Mouse (Mus musculus): ENCODE results near the gene Cers3. TPM values are rescaled to one million over a fixed set of nuclear protein-coding genes. Genes with fewer than 3 reads are reported as not detected.

Gene Cers3
- total and polyA plus RNA-seq, 3 experiments = 0.04 TPM; not detected in 2

DNA sequence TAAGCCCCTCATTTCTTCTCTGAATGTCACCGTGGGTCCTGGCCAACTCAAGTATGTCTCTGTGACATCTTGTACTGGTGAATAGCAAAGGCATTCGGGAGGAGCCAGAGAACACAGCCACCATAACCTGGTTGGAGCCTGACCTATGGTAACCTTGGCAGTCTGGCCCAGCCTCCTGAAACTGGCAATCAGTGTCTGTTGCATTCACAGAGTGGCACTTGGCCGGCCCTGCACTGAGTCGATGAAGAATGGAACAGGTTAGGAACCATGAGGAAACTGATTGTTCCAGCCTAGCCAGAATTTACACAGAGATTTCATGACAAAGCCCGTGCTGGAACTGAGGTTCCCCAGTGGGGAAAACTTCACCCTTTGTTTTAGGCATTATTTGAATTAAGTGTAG lies 57.5 kb downstream of the Cers3 start:
- Histone ChIP-seq H3K36me3 (ENCODE audit: control insufficient read depth in 1 of 2, insufficient read depth in 2 of 2, low read length in 2 of 2) (no peaks in the 10 kb centered on the region), H3K9ac (ENCODE audit: control insufficient read depth, low read depth, low read length, poor library complexity, severe bottlenecking) (no peak overlapping the region), H3K27me3 (ENCODE audit: control insufficient read depth in 1 of 2, insufficient read depth in 2 of 2, low read length in 2 of 2) (no peaks in the 10 kb centered on the region; a peak in 1 of 4 replicates), H3K79me2 (ENCODE audit: control insufficient read depth, insufficient read depth, low read length, poor library complexity) (no peaks in the 10 kb centered on the region), H3K4me1 (ENCODE audit: control insufficient read depth in 1 of 2, insufficient read depth in 2 of 2, low read length in 2 of 2) (no peaks in the 10 kb centered on the region), H3K4me3 (ENCODE audit: control insufficient read depth in 1 of 2, insufficient read depth in 1 of 2, low read depth in 2 of 2, low read length in 2 of 2) (no peak overlapping the region), H3K27ac (ENCODE audit: control insufficient read depth, low read depth, low read length) (no peak overlapping the region), H3K9me3 (replicated peaks; ENCODE audit: insufficient read depth, low read length) (no peaks in the 10 kb centered on the region)
- no peak for DNase-seq (ENCODE audit: low read depth, low spot score)
- TF ChIP-seq MXI1 (IDR thresholded peaks at IDR 0.05; ENCODE audit: low read depth, low read length) (no peak), CHD1 (IDR thresholded peaks at IDR 0.05; ENCODE audit: low read depth, low read length) (no peak), RCOR1 (IDR thresholded peaks at IDR 0.05; ENCODE audit: low read depth, low read length) (no peak), NRF1 (IDR thresholded peaks at IDR 0.05; ENCODE audit: insufficient read depth, low read depth, low read length, poor library complexity, severe bottlenecking) (no peak), TCF12 (IDR thresholded peaks at IDR 0.05; ENCODE audit: low read depth, low read length) (no peak), HCFC1 (IDR thresholded peaks at IDR 0.05; ENCODE audit: low read depth, low read length) (no peak), GABPA (IDR thresholded peaks at IDR 0.05; ENCODE audit: low read depth, low read length) (no peak), USF1 (IDR thresholded peaks at IDR 0.05; ENCODE audit: low read depth, low read length) (no peak), BHLHE40 (IDR thresholded peaks at IDR 0.05; ENCODE audit: borderline replicate concordance, low read depth, low read length) (no peak), KAT2A (conservative IDR thresholded peaks at IDR 0.05; ENCODE audit: low read depth, low read length) (no peak), POLR2AphosphoS2 (IDR thresholded peaks at IDR 0.05; ENCODE audit: low read length) (no peak), E2F4 (IDR thresholded peaks at IDR 0.05; ENCODE audit: borderline replicate concordance, low read depth, low read length) (no peak), CHD2 (IDR thresholded peaks at IDR 0.05; ENCODE audit: low read length) (no peak), POLR2AphosphoS5 (IDR thresholded peaks at IDR 0.05; ENCODE audit: borderline replicate concordance, low read depth, low read length) (no peak), TAL1 (IDR thresholded peaks at IDR 0.05; ENCODE audit: low read length) (no peak), ELF1 (IDR thresholded peaks at IDR 0.05; ENCODE audit: low read depth, low read length) (no peak), SIN3A (IDR thresholded peaks at IDR 0.05; ENCODE audit: low read length) (no peak)

DNA sequence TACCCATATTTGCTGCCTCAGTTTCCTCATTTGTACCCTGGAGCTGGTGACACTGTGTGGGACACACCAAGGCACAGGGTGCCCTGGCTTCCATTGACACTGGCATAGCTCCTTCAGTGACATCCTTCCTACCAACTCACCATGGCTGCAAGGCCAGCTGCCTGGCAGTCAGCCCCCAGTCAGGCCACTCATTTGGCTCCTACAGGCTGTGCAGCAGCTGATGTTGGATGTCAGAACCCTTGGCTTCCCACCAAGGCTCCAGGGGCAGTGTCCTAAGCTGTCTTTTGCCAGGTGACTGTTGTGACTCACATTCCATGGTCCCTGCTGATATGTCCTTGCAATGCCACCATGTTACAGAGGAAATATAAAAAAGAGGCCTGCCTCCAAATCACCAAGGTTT lies 58.5 kb downstream of the Cers3 start:
- H3K36me3 ChIP-seq (ENCODE audit: control insufficient read depth in 1 of 2, insufficient read depth in 2 of 2, low read length in 2 of 2) = no peaks in the 10 kb centered on the region
- no peaks in the 10 kb centered on the region for H3K4me1 ChIP-seq (ENCODE audit: control insufficient read depth in 1 of 2, insufficient read depth in 2 of 2, low read length in 2 of 2)
- H3K4me3 ChIP-seq (ENCODE audit: control insufficient read depth in 1 of 2, insufficient read depth in 1 of 2, low read depth in 2 of 2, low read length in 2 of 2) = no peak overlapping the region
- no peak overlapping the region for H3K9ac ChIP-seq (ENCODE audit: control insufficient read depth, low read depth, low read length, poor library complexity, severe bottlenecking)
- DNase-seq (ENCODE audit: low read depth, low spot score) = no peak
- TF ChIP-seq MXI1 (IDR thresholded peaks at IDR 0.05; ENCODE audit: low read depth, low read length) (no peak), RCOR1 (IDR thresholded peaks at IDR 0.05; ENCODE audit: low read depth, low read length) (no peak), ETS1 (IDR thresholded peaks at IDR 0.05; ENCODE audit: low read depth, low read length) (no peak), ZKSCAN1 (IDR thresholded peaks at IDR 0.05; ENCODE audit: low read depth, low read length) (no peak), NRF1 (IDR thresholded peaks at IDR 0.05; ENCODE audit: insufficient read depth, low read depth, low read length, poor library complexity, severe bottlenecking) (no peak), TAL1 (IDR thresholded peaks at IDR 0.05; ENCODE audit: low read length) (no peak), HCFC1 (IDR thresholded peaks at IDR 0.05; ENCODE audit: low read depth, low read length) (no peak), ZNF384 (IDR thresholded peaks at IDR 0.05; ENCODE audit: low read depth, low read length) (no peak), NELFE (IDR thresholded peaks at IDR 0.05; ENCODE audit: low read depth, low read length) (no peak), EP300 (IDR thresholded peaks at IDR 0.05; ENCODE audit: low read depth in 1 of 2, low read length in 2 of 2) (no peak), TCF12 (IDR thresholded peaks at IDR 0.05; ENCODE audit: low read depth, low read length) (no peak), MEF2A (IDR thresholded peaks at IDR 0.05; ENCODE audit: extremely low read depth, insufficient replicate concordance, low read depth, low read length, poor library complexity, severe bottlenecking) (no peak), KAT2A (conservative IDR thresholded peaks at IDR 0.05; ENCODE audit: low read depth, low read length) (no peak), MAFK (IDR thresholded peaks at IDR 0.05; ENCODE audit: borderline replicate concordance, low read depth, low read length) (no peak)
- no peaks in the 10 kb centered on the region for H3K79me2 ChIP-seq (ENCODE audit: control insufficient read depth, insufficient read depth, low read length, poor library complexity)
- H3K9me3 ChIP-seq (replicated peaks; ENCODE audit: insufficient read depth, low read length) = no peaks in the 10 kb centered on the region
- no peaks in the 10 kb centered on the region; a peak in 1 of 4 replicates for H3K27me3 ChIP-seq (ENCODE audit: control insufficient read depth in 1 of 2, insufficient read depth in 2 of 2, low read length in 2 of 2)
- no peak overlapping the region for H3K27ac ChIP-seq (ENCODE audit: control insufficient read depth, low read depth, low read length)

Data from MEL (cell line).